Mouse (Mus musculus) ES-Bruce4 (cell line): ENCODE results near the gene Idua. TPM values are rescaled to one million over a fixed set of nuclear protein-coding genes. Genes with fewer than 3 reads are reported as not detected.

Experiments
- H3K27ac ChIP-seq: 2 replicates; pipeline ENCODE4 v1.5.1; 2012; ENCODE audit warnings: low read length, inconsistent platforms; ENCODE audit not compliant: insufficient read depth
- H3K27me3 ChIP-seq: 2 replicates; pipeline ENCODE4 v1.6.1; 2012; ENCODE audit warnings: mild to moderate bottlenecking, low read length, inconsistent platforms; ENCODE audit not compliant: control insufficient read depth, poor library complexity, insufficient read depth, severe bottlenecking
- H3K36me3 ChIP-seq: 2 replicates; pipeline ENCODE4 v1.6.1; 2012; ENCODE audit warnings: inconsistent platforms, mild to moderate bottlenecking, low read length, moderate library complexity; ENCODE audit not compliant: control insufficient read depth, poor library complexity, insufficient read depth, severe bottlenecking
- H3K4me1 ChIP-seq: one replicate; pipeline ENCODE4 v1.8.1; 2011; ENCODE audit warnings: low read length; ENCODE audit not compliant: control insufficient read depth, insufficient read depth
- H3K4me3 ChIP-seq: 2 replicates; pipeline ENCODE4 v1.5.1; 2011; ENCODE audit warnings: low read depth, mild to moderate bottlenecking, low read length
- H3K9ac ChIP-seq: 2 replicates; pipeline ENCODE4 v1.6.1; 2012; ENCODE audit warnings: low read depth, mild to moderate bottlenecking, inconsistent platforms; ENCODE audit not compliant: poor library complexity, severe bottlenecking
- H3K9me3 ChIP-seq: replicated peaks from 2 replicates; pipeline ENCODE4 v1.6.1; 2012; ENCODE audit warnings: mild to moderate bottlenecking, low read length, inconsistent platforms; ENCODE audit not compliant: control insufficient read depth, poor library complexity, insufficient read depth, severe bottlenecking
- CTCF ChIP-seq: IDR thresholded peaks from one replicate; pipeline ENCODE4 v1.8.1; 2011; ENCODE audit warnings: low read depth, low read length
- EP300 ChIP-seq: IDR thresholded peaks from 2 replicates; pipeline ENCODE4 v1.6.1; 2011; ENCODE audit warnings: low read depth, low read length; ENCODE audit not compliant: insufficient read depth
- POLR2A ChIP-seq: IDR thresholded peaks from one replicate; pipeline ENCODE4 v1.8.1; 2011; ENCODE audit warnings: low read length; ENCODE audit not compliant: insufficient read depth
- polyA plus RNA-seq: library from polyadenylated mRNA; stranded (reverse); fragments of >200 nt; gene quantifications from 2 replicates; pipeline ENCODE4 v1.2.4, GENCODE M21; 2011; ENCODE audit warnings: low read depth; ENCODE audit not compliant: missing spikeins, insufficient read depth, insufficient read length

Idua gene
- polyA plus RNA-seq, 1 experiment = 13.8 TPM

DNA sequence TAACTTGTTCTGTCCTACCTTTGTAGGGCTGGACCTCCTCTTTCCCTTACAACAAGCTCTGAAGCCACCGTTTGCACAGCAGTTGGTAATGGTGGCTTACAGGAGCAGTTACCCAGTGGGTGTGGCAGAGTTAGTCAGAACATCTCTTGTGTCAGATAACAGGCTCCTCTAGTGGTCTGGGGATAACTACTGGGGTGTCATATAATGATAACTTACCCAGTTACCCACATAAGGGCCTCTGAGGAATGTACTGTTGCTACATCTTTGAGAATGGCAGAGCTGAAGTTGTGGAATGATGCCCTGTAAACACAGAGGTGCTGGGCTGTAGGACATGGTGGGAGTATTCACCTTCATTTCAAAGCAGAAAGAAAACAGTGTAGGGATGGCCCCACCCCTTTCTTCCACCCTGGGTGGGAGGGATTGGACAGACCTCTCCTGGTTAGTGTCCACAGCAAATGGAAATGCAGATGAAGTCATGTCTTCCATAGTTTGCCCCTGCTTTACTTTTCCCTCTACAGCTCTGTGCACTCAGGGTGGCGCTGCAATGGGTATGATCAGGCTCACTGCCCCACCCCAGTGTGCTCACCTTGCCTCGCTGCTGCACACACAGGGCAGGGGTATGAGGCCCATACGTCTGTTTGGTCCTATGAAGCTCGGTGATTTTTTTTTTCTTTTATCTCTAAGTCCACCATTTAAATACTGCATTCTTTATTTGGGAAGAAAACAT is 16.8 kb downstream of the Idua start:
- Histone ChIP-seq H3K9me3 (no peaks in the 10 kb centered on the region), H3K4me3 (peak overlapping the region; percentile 52), H3K4me1 (no peaks in the 10 kb centered on the region), H3K27ac (no peak overlapping the region), H3K9ac (peak overlapping the region; percentile 35), H3K27me3 (no peaks in the 10 kb centered on the region), H3K36me3 (no peaks in the 10 kb centered on the region)
- peak; percentile 33 for TF ChIP-seq CTCF
- TF ChIP-seq POLR2A = no peak

DNA sequence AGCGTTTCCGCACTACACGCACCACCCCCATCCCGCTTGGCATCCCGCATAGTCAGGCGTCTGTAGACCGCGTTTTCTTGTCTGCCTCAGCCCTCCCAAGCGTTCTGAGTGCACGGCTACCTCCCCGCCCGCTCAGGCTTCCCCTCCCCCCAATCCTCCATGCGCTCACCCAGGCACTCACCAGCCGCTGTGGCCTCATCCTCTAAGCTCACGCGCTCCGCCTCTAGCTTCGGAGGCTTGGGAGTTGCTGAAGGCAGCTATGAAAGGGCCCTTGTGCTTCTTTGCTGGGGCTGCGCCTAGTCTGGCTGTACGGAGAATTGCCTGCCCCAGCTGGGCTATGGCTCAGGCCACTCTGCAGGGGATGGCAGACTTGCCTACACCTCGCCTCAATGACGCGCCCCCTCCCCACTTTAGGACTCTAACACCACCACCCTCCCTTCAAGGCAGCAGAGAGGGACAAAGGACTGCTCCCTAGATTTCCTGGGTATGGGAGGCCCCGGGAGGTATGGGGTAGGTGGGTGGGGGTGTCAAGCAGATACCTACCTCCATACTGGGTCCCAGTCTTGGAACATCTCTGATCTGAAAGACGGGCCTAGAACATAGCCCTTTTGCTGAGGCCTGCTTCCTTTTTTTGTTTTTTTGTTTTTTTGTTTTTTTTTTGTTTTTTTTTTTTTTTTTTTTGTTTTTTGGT is 17.6 kb downstream of the Idua start:
- no peaks in the 10 kb centered on the region for H3K27me3 ChIP-seq
- peak overlapping the region; percentile 52 for H3K4me3 ChIP-seq
- H3K9me3 ChIP-seq = no peaks in the 10 kb centered on the region
- no peaks in the 10 kb centered on the region for H3K36me3 ChIP-seq
- TF ChIP-seq CTCF (no peak), POLR2A (no peak), EP300 (no peak)
- no peaks in the 10 kb centered on the region for H3K4me1 ChIP-seq
- peak overlapping the region; percentile 35 for H3K9ac ChIP-seq
- H3K27ac ChIP-seq = no peak overlapping the region

- H3K27ac ChIP-seq = no peak overlapping the region
- no peak overlapping the region for H3K4me3 ChIP-seq
- H3K9me3 ChIP-seq = no peaks in the 10 kb centered on the region
- H3K4me1 ChIP-seq = no peaks in the 10 kb centered on the region
- no peaks in the 10 kb centered on the region for H3K36me3 ChIP-seq
- TF ChIP-seq EP300 (no peak), POLR2A (no peak), CTCF (no peak)
- H3K9ac ChIP-seq = peak overlapping the region; percentile 35; the same call in 1 of the 2 replicates
- H3K27me3 ChIP-seq = no peaks in the 10 kb centered on the region
Measured at GRCm38 (mm10) chr5:108678296-108678854, 18.2 kb downstream of the Idua start.

DNA sequence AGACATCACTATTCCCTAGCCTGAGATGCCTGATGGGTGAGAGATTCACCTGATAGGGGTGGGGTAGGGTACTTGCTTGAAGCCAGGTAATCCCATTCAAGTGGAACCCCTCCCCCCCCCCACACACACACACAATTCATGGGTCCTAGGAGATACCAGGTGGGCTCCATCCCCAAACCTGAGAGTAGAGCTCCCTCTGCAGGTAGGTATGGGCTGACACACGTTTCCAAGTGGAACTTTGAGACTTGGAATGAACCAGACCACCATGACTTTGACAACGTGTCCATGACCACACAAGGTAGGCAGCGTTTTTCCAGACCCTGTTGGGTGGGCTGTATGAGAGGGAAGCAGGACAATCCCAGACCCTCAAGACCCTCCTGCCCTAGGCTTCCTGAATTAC is 19.8 kb downstream of the Idua start:
- peak; percentile 59 for TF ChIP-seq CTCF
- no peak for TF ChIP-seq POLR2A
- Histone ChIP-seq H3K4me1 (no peaks in the 10 kb centered on the region), H3K27ac (no peak overlapping the region), H3K36me3 (no peaks in the 10 kb centered on the region), H3K27me3 (no peaks in the 10 kb centered on the region), H3K4me3 (no peak overlapping the region), H3K9me3 (no peaks in the 10 kb centered on the region), H3K9ac (no peak overlapping the region)

DNA sequence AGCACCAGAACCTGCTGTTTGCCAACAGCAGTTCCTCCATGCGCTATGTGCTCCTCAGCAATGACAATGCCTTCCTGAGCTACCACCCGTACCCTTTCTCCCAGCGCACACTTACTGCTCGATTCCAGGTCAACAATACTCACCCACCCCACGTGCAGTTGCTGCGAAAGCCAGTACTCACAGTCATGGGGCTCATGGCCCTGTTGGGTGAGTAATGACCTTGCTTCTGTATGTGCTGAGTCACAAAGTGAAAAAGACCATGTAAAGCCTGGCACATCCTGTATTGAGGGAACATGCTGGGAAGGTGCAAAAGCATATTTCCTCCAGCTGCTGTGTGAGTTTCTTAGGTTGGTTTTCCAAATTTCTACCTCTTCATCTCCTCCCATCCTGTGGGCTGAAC is 20.7 kb downstream of the Idua start:
- Histone ChIP-seq H3K4me3 (no peak overlapping the region), H3K27ac (no peak overlapping the region), H3K9me3 (no peaks in the 10 kb centered on the region), H3K36me3 (no peaks in the 10 kb centered on the region), H3K27me3 (no peaks in the 10 kb centered on the region), H3K9ac (no peak overlapping the region), H3K4me1 (no peaks in the 10 kb centered on the region)
- no peak for TF ChIP-seq EP300
- TF ChIP-seq CTCF = no peak

DNA sequence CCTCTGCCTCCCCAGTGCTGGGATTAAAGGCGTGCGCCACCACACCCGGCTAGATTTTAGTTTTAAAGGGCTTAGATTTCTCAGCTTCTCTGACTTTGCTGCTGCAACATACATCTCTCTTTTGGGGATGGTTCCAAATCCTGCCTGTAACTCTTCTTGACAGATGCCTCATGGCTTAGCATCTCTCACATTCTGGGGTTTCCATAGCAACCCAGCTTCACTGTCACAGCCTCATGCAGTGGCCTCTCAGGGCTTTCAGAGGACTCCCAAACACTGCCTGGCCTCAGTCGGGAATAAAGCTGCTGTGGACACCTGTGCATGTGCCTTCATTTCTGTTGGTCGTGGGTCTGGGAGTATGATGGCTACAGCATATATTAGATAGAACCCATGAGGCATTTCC is 29.0 kb downstream of the Idua start:
- TF ChIP-seq POLR2A (no peak), EP300 (no peak), CTCF (no peak)
- Histone ChIP-seq H3K4me1 (no peaks in the 10 kb centered on the region), H3K4me3 (no peak overlapping the region), H3K27me3 (no peaks in the 10 kb centered on the region), H3K27ac (no peak overlapping the region), H3K9me3 (no peaks in the 10 kb centered on the region), H3K9ac (no peak overlapping the region), H3K36me3 (no peaks in the 10 kb centered on the region)
